Mouse (Mus musculus): ENCODE measurements around the gene Dnajc21. TPM values are rescaled to one million over a fixed set of nuclear protein-coding genes. Genes with fewer than 3 reads are reported as not detected.

Dnajc21 gene
- polyA plus RNA-seq, 1 experiment from 2014 or later, result 9.9 TPM

GRCm38 (mm10) chr15:10426545-10427266, 43.6 kb downstream of the Dnajc21 start:
- Histone ChIP-seq H3K4me1 (peaks cover 4% of the 10 kb centered on the region), H3K9ac (replicated peaks) (no peak overlapping the region), H3K27me3 (no peaks in the 10 kb centered on the region), H3K9me3 (no peaks in the 10 kb centered on the region), H3K4me3 (no peak overlapping the region), H3K4me2 (replicated peaks) (no peak overlapping the region), H3K36me3 (no peaks in the 10 kb centered on the region), H3K27ac (replicated peaks) (no peak overlapping the region)
- WGBS, result 91% methylated on average over 13 of the region's 13 CpGs
- ATAC-seq (replicated peaks), result no peak

- Histone ChIP-seq H3K9ac (replicated peaks) (no peak overlapping the region), H3K4me1 (peaks cover 10% of the 10 kb centered on the region), H3K4me2 (replicated peaks) (no peak overlapping the region), H3K9me3 (no peaks in the 10 kb centered on the region), H3K4me3 (no peak overlapping the region), H3K27me3 (no peaks in the 10 kb centered on the region), H3K36me3 (no peaks in the 10 kb centered on the region), H3K27ac (replicated peaks) (no peak overlapping the region)
- no peak for ATAC-seq (replicated peaks)
- 95% methylated on average over 6 of the region's 6 CpGs for WGBS
Observed at GRCm38 (mm10) chr15:10426124-10426523, 44.2 kb downstream of the Dnajc21 start.

DNA sequence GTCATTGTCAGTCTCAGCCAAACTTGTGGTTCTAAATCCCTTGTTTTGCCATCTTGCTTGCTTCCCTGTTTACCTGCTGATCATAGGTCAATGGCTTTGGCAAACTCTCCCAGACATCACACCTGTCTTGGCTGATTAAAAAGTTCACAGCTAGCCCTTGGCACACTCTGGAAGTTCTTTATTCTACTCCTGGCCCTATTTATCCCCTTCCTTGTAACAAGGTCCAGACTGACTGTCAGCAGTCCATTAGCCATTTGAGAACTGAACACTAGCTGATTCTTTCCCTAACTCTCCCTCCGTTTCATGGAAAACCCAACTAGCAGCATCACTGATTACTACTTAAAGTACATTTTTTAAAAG, 48.6 kb downstream of the Dnajc21 start:
- Histone ChIP-seq H3K4me1 (peaks cover 15% of the 10 kb centered on the region), H3K4me3 (no peak overlapping the region), H3K4me2 (replicated peaks) (no peak overlapping the region), H3K9ac (replicated peaks) (no peak overlapping the region), H3K27me3 (no peaks in the 10 kb centered on the region), H3K36me3 (no peaks in the 10 kb centered on the region), H3K9me3 (no peaks in the 10 kb centered on the region), H3K27ac (replicated peaks) (peak overlapping the region; percentile 34; the same call in 1 of the 2 replicates)
- peak; percentile 67 for ATAC-seq (replicated peaks)
- WGBS, result 5% methylated on average over 1 of the region's 1 CpGs

- no peak overlapping the region for H3K4me3 ChIP-seq
- ATAC-seq (replicated peaks), result peak; percentile 91
- H3K36me3 ChIP-seq, result no peaks in the 10 kb centered on the region
- H3K9ac ChIP-seq (replicated peaks), result no peak overlapping the region
- H3K27ac ChIP-seq (replicated peaks), result peak overlapping the region; percentile 34; the same call in 1 of the 2 replicates
- H3K9me3 ChIP-seq, result no peaks in the 10 kb centered on the region
- no peak overlapping the region for H3K4me2 ChIP-seq (replicated peaks)
- H3K27me3 ChIP-seq, result no peaks in the 10 kb centered on the region
- H3K4me1 ChIP-seq, result peaks cover 15% of the 10 kb centered on the region
- 11% methylated on average over 7 of the region's 7 CpGs for WGBS
Observed at GRCm38 (mm10) chr15:10421138-10421784, 49.1 kb downstream of the Dnajc21 start.

DNA sequence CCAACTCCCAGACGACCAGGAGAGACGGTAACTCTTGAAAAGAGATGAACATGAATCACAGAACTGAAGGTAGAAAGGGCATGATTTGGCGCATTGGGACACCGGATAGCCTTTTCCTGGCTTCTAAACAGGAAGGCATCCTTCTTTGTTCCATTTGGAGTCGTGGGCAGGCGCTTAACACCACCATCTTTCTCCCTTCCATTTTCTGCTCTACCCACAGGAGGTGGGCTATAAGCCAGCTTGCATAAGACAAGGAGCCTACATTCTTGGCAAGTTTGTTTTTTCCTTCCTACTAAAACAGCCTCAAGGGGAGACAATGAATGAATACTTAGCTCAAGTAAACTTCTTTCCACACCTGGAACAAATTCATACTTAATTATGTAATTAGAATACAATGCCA, 56.7 kb downstream of the Dnajc21 start:
- Histone ChIP-seq H3K4me3 (no peak overlapping the region), H3K9me3 (no peaks in the 10 kb centered on the region), H3K27me3 (no peaks in the 10 kb centered on the region), H3K36me3 (no peaks in the 10 kb centered on the region), H3K9ac (replicated peaks) (no peak overlapping the region), H3K4me1 (no peaks in the 10 kb centered on the region), H3K4me2 (replicated peaks) (no peak overlapping the region), H3K27ac (replicated peaks) (no peak overlapping the region)
- no peak for ATAC-seq (replicated peaks)
- WGBS, result 89% methylated on average over 6 of the region's 6 CpGs

DNA sequence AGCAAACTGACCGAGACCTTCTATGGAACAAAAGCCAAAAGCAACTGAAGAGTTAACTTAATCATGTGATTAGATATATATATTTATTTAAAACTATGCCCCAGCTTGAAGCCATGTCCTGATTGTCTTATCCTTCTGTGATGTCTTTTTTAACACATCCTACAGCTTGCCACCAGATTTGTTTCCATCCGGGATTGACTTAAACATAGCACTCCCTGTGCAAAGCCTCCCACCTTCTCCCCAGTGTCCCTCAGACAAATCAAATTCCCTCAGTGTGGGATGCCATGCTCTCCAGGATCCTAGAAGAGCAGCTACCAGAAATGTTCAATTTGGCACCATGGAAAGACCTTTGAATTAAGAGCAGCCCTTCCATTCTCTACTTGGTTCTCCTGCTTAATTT, 59.4 kb downstream of the Dnajc21 start:
- ATAC-seq (replicated peaks), result no peak
- Histone ChIP-seq H3K4me2 (replicated peaks) (no peak overlapping the region), H3K9me3 (no peaks in the 10 kb centered on the region), H3K4me1 (no peaks in the 10 kb centered on the region), H3K4me3 (no peak overlapping the region), H3K36me3 (no peaks in the 10 kb centered on the region), H3K9ac (replicated peaks) (no peak overlapping the region), H3K27ac (replicated peaks) (no peak overlapping the region), H3K27me3 (no peaks in the 10 kb centered on the region)
- 88% methylated on average over 2 of the region's 2 CpGs for WGBS

DNA sequence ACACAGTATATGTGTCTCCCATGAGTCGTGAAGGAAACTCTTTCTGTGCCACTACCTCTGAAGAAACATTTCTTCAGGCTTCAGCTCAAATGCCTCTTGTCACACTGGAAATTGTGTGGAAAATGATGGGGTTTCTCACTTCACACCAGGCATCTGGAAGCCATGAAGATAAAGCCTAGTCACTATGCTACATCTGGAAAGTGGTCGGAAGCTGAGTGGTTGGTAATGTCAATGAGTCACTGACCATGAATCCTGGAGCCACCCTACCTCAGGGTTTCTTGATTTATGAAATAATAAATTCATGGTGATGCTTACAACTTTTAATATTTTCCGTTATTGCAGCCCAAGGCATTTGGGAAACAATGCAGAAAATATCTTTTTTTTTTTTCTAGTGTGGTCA, 60.5 kb downstream of the Dnajc21 start:
- H3K4me1 ChIP-seq, result no peaks in the 10 kb centered on the region
- 91% methylated on average over 3 of the region's 3 CpGs for WGBS
- H3K27me3 ChIP-seq, result no peaks in the 10 kb centered on the region
- H3K9ac ChIP-seq (replicated peaks), result no peak overlapping the region
- H3K36me3 ChIP-seq, result no peaks in the 10 kb centered on the region
- H3K4me2 ChIP-seq (replicated peaks), result no peak overlapping the region
- no peak overlapping the region for H3K27ac ChIP-seq (replicated peaks)
- no peaks in the 10 kb centered on the region for H3K9me3 ChIP-seq
- no peak for ATAC-seq (replicated peaks)
- no peak overlapping the region for H3K4me3 ChIP-seq

DNA sequence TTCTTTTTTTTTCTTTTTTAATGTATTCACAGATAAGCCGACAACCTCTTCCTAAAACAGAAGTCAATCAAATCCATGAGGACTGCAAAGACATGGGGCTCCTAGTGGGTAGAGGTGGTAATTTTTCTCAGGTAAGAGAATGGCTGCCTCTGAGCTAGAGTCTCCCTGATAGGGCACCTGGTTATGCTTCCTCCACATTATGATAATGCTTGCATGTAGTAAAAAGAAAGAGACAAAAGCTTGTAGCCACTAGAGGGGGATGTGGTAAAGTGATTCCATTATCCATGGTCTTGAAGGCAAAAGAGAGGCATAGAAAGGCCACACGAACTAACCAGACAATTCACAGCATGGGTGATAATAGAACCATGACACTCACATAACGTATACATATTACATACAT, 69.9 kb downstream of the Dnajc21 start:
- H3K27me3 ChIP-seq, result no peaks in the 10 kb centered on the region
- no peak overlapping the region for H3K4me3 ChIP-seq
- H3K9me3 ChIP-seq, result no peaks in the 10 kb centered on the region
- no peak overlapping the region for H3K4me2 ChIP-seq (replicated peaks)
- no peaks in the 10 kb centered on the region for H3K4me1 ChIP-seq
- 0 out of 2 replicates have a peak, but pooled peaks have one; percentile 38 for ATAC-seq (replicated peaks)
- H3K27ac ChIP-seq (replicated peaks), result no peak overlapping the region
- WGBS, result 49% methylated on average over 3 of the region's 3 CpGs
- no peaks in the 10 kb centered on the region for H3K36me3 ChIP-seq
- H3K9ac ChIP-seq (replicated peaks), result no peak overlapping the region

DNA sequence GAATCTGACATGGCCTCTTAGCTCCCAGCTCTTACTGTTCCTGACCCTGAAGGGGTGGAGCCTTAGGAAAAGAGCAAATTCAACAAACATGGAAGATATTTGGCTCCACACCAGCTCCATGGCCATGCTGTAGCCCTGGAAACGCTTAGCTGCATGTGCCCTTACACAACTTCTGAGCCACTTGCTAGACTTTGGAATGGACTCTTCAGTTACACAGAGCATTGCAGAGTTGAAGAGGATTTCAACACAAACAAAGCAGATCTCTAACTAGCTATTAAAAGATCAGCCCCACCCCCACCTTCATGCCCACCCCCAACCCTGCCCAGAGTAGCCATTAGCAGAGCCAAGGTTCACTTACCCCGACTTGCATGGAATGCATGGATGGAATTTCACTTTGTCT, 70.5 kb downstream of the Dnajc21 start:
- Histone ChIP-seq H3K4me1 (no peaks in the 10 kb centered on the region), H3K27me3 (no peaks in the 10 kb centered on the region), H3K9ac (replicated peaks) (no peak overlapping the region), H3K4me3 (no peak overlapping the region), H3K9me3 (no peaks in the 10 kb centered on the region), H3K36me3 (no peaks in the 10 kb centered on the region), H3K4me2 (replicated peaks) (no peak overlapping the region), H3K27ac (replicated peaks) (no peak overlapping the region)
- 55% methylated on average over 2 of the region's 2 CpGs for WGBS
- no peak for ATAC-seq (replicated peaks)

Other genes starting within 250 kb of the Dnajc21 start
- gene Gm21973, start 145.1 kb downstream of the Dnajc21 start, polyA plus RNA-seq (2015; fragmentation: Nextera tagmentation; extraction: Ambion mirVana), result not detected in 2 replicates
- gene Agxt2, start 112.0 kb downstream of the Dnajc21 start, polyA plus RNA-seq (2015; fragmentation: Nextera tagmentation; extraction: Ambion mirVana), result not detected in 2 replicates
- 78.5 and 79.3 TPM in 2 replicates for gene Brix1, start 15.4 kb upstream of the Dnajc21 start, polyA plus RNA-seq (2015; fragmentation: Nextera tagmentation; extraction: Ambion mirVana)
- gene Rad1, start 15.5 kb upstream of the Dnajc21 start, polyA plus RNA-seq (2015; fragmentation: Nextera tagmentation; extraction: Ambion mirVana), result 30.0 and 35.5 TPM in 2 replicates
- not detected in 2 replicates for gene Ttc23l, start 88.2 kb upstream of the Dnajc21 start, polyA plus RNA-seq (2015; fragmentation: Nextera tagmentation; extraction: Ambion mirVana)
- 37.4 and 38.2 TPM in 2 replicates for gene Rai14, start 244.1 kb upstream of the Dnajc21 start, polyA plus RNA-seq (2015; fragmentation: Nextera tagmentation; extraction: Ambion mirVana)